Mouse (Mus musculus) forebrain, embryonic 14.5 days (tissue): ENCODE results near the gene Usp48. TPM values are rescaled to one million over a fixed set of nuclear protein-coding genes. Genes with fewer than 3 reads are reported as not detected.

Experiments
- ATAC-seq: fragments of 200-750 bp; cut with Nextera tagmentation; 2 replicates; pipeline ENCODE4 v1.8.0; 2017; ENCODE audit warnings: mild to moderate bottlenecking, moderate library complexity
- DNase-seq: peaks from one replicate; pipeline ENCODE4 v3.0.0-alpha.2; 2015; ENCODE audit warnings: low spot score
- H3K27ac ChIP-seq: fragments of 300-500 bp; sonication (generic); 2 replicates; pipeline ENCODE4 v1.5.1; 2014; ENCODE audit warnings: low read depth, mild to moderate bottlenecking, control low read depth, low read length, moderate library complexity
- H3K27me3 ChIP-seq: fragments of 300-500 bp; sonication (generic); replicated peaks from 2 replicates; pipeline ENCODE4 v1.6.1; 2014; ENCODE audit warnings: low read length, control low read depth, mixed read lengths; ENCODE audit not compliant: control insufficient read depth, insufficient read depth
- H3K36me3 ChIP-seq: fragments of 300-500 bp; sonication (generic); 2 replicates; pipeline ENCODE4 v1.6.1; 2014; ENCODE audit warnings: low read length, control low read depth; ENCODE audit not compliant: control insufficient read depth, insufficient read depth
- H3K4me1 ChIP-seq: fragments of 300-500 bp; sonication (generic); 2 replicates; pipeline ENCODE4 v1.6.1; 2014; ENCODE audit warnings: antibody characterized with exemption, low read length, control low read depth; ENCODE audit not compliant: control insufficient read depth, insufficient read depth
- H3K4me2 ChIP-seq: fragments of 300-500 bp; sonication (generic); 2 replicates; pipeline ENCODE4 v1.6.1; 2014; ENCODE audit warnings: mild to moderate bottlenecking, control low read depth, low read length
- H3K4me3 ChIP-seq: fragments of 300-500 bp; sonication (generic); 2 replicates; pipeline ENCODE4 v1.5.1; 2014; ENCODE audit warnings: low read depth, low read length, control low read depth
- H3K9ac ChIP-seq: fragments of 300-500 bp; sonication (generic); 2 replicates; pipeline ENCODE4 v1.6.1; 2014; ENCODE audit warnings: mild to moderate bottlenecking, low read length, control low read depth, moderate library complexity
- H3K9me3 ChIP-seq: fragments of 300-500 bp; sonication (generic); replicated peaks from 2 replicates; pipeline ENCODE4 v1.6.1; 2016; ENCODE audit warnings: low read length, control low read depth, mixed read lengths; ENCODE audit not compliant: control insufficient read depth
- WGBS: fragments of 180-500 bp; shearing (Covaris S2); extraction: QIAGEN DNeasy Blood & Tissue Kit; methylation state at CpG from one replicate; pipeline ENCODE4 v1.1.7; 2014; 5-methylcytosine and 5-hydroxymethylcytosine counted together
- polyA plus RNA-seq: library from polyadenylated mRNA; unstranded; fragments of >200 nt; fragmentation: Nextera tagmentation; extraction: Ambion mirVana; gene quantifications from 2 replicates; pipeline ENCODE4 v1.2.1, GENCODE M21; 2014

Usp48 gene
- polyA plus RNA-seq, 1 experiment from 2014 or later: 52.4 TPM

DNA sequence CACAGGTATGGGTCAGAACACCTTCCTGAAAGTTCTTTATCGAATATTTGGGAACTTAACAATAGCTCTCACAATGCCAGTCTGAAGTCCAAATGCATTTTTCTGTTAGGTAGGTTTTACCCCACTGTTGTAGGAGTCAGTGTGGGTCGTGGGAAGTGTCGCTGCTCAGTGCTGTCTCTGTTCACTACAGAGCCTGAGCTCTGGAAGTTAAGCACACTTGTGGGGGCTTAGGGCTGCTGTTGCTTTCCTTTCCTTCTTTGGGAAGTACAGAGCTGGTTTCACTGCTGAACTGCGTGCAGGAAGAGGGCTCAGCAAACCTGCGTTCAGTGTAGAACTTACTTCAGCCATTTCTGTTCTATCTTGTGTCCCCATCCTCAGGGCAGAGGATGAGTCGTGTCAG is 34.8 kb downstream of the Usp48 start:
- Histone ChIP-seq H3K4me2 (no peak overlapping the region), H3K4me3 (no peak overlapping the region), H3K36me3 (peaks cover 91% of the 10 kb centered on the region), H3K27me3 (no peaks in the 10 kb centered on the region), H3K9ac (no peak overlapping the region), H3K9me3 (no peaks in the 10 kb centered on the region), H3K4me1 (no peaks in the 10 kb centered on the region), H3K27ac (no peak overlapping the region)
- no peak for DNase-seq
- WGBS: 70% methylated on average over 6 of the region's 6 CpGs
- ATAC-seq: no peak

- WGBS: 71% methylated on average over 7 of the region's 7 CpGs
- H3K4me1 ChIP-seq: no peaks in the 10 kb centered on the region
- no peak overlapping the region for H3K4me2 ChIP-seq
- no peaks in the 10 kb centered on the region for H3K9me3 ChIP-seq
- ATAC-seq: no peak
- no peak overlapping the region for H3K27ac ChIP-seq
- no peak overlapping the region for H3K4me3 ChIP-seq
- no peak overlapping the region for H3K9ac ChIP-seq
- peak; percentile 5 for DNase-seq
- peaks cover 89% of the 10 kb centered on the region for H3K36me3 ChIP-seq
- no peaks in the 10 kb centered on the region for H3K27me3 ChIP-seq
Observed at GRCm38 (mm10) chr4:137629354-137629753, 35.8 kb downstream of the Usp48 start.

DNA sequence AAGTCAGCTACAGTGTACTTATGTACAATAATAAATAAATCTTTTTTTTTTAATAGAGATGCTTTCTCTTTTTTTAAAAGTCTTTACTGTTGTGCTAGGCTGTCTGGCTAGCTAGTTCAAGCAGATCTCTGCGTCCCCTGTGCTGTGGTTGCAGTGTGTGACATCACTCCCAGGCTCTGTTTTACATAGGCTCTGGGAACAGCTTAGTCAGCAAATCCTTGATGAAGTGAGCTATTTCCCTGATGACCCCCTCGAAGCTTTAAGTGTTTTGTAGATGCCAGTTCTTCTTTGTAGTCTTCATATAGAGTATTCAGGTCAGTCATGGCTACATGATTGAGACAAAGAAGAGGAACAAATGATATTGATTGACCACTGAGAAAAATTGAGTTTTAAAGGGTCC is 36.6 kb downstream of the Usp48 start:
- ATAC-seq: no peak

DNA sequence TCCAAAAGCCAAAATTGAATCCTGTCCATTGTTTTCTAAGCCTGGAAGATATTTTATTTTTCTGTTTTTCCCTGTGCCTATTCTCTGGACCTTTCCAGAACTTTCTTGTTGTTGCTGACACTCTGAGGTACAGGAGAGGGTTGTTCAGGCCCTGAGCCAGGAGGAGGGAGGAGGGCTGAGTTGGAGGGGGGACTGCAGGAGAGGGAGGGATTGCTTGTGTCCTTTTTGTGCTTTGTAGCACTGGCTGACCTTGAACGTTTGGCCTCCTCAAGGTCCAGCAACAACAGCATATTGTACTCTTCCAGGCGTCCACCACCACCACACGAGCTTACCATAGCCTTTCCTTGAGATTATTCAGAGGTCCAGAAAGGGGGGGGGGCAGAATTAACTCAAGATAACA is 38.0 kb downstream of the Usp48 start:
- no peak overlapping the region for H3K27ac ChIP-seq
- H3K4me2 ChIP-seq: no peak overlapping the region
- H3K4me1 ChIP-seq: no peaks in the 10 kb centered on the region
- no peak for DNase-seq
- H3K9ac ChIP-seq: no peak overlapping the region
- H3K27me3 ChIP-seq: no peaks in the 10 kb centered on the region
- ATAC-seq: no peak
- no peaks in the 10 kb centered on the region for H3K9me3 ChIP-seq
- no peak overlapping the region for H3K4me3 ChIP-seq
- WGBS: 57% methylated on average over 3 of the region's 3 CpGs
- peaks cover 91% of the 10 kb centered on the region for H3K36me3 ChIP-seq

More for the DNA sequence above, 36.6 kb downstream of the Usp48 start:
- no peak for DNase-seq
- Histone ChIP-seq H3K27ac (no peak overlapping the region), H3K27me3 (no peaks in the 10 kb centered on the region), H3K9ac (no peak overlapping the region), H3K36me3 (peaks cover 89% of the 10 kb centered on the region), H3K9me3 (no peaks in the 10 kb centered on the region), H3K4me2 (no peak overlapping the region), H3K4me1 (no peaks in the 10 kb centered on the region), H3K4me3 (no peak overlapping the region)
- 87% methylated on average over 2 of the region's 2 CpGs for WGBS

DNA sequence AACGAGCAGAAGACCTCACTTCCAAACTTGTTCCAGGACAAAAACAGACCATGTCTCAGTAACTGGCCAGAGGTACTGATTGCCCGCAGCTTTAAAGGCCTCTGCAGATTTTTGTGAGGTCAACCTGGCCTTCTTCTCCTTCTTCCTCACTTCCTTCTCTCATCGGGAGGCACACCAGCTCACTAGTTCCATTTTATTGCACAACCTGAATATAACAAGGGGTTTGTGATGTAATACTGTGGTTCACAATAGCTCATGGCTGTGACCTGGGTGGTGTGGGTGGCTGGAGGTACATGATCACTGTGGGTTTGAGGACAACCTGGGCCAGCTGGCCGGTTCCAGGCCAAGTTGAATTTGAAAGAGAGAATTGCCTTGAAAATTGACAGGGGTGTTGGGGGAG is 39.8 kb downstream of the Usp48 start:
- Histone ChIP-seq H3K9me3 (no peaks in the 10 kb centered on the region), H3K9ac (no peak overlapping the region), H3K27me3 (no peaks in the 10 kb centered on the region), H3K36me3 (peaks cover 97% of the 10 kb centered on the region), H3K4me3 (no peak overlapping the region), H3K27ac (no peak overlapping the region), H3K4me2 (no peak overlapping the region), H3K4me1 (no peaks in the 10 kb centered on the region)
- no peak for DNase-seq
- ATAC-seq: no peak
- WGBS: 89% methylated on average over 4 of the region's 4 CpGs

GRCm38 (mm10) chr4:137636597-137636996 is 43.0 kb downstream of the Usp48 start:
- Histone ChIP-seq H3K4me2 (no peak overlapping the region), H3K9me3 (no peaks in the 10 kb centered on the region), H3K27me3 (no peaks in the 10 kb centered on the region), H3K27ac (no peak overlapping the region), H3K9ac (no peak overlapping the region), H3K4me3 (no peak overlapping the region), H3K36me3 (peaks cover 93% of the 10 kb centered on the region), H3K4me1 (no peaks in the 10 kb centered on the region)
- no peak for DNase-seq
- WGBS: 88% methylated on average over 3 of the region's 3 CpGs
- ATAC-seq: no peak

DNA sequence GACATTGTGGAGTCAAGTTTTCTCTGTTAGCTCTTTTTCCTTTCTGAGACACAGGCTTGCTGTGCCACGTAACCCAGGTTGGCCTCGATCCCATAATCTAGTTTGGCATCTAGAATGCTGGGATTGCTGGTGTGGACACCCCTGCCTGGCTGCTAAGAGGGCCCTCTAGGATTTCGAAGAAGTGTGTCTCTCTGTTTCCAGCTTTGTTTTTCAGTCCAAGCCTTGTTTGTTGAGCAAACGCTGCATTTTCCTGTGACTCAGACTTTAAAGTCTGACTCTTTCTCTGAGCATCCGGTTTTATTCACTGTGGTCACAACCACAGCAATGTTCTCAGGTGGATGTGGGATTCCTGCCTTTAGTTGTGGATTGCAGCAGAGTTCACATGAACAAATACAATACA is 48.0 kb downstream of the Usp48 start:
- DNase-seq (no peak), ATAC-seq (no peak)
- Histone ChIP-seq H3K36me3 (peaks cover 75% of the 10 kb centered on the region), H3K9me3 (no peaks in the 10 kb centered on the region), H3K4me1 (no peaks in the 10 kb centered on the region), H3K9ac (no peak overlapping the region), H3K4me3 (no peak overlapping the region), H3K27me3 (no peaks in the 10 kb centered on the region), H3K27ac (no peak overlapping the region), H3K4me2 (no peak overlapping the region)
- 70% methylated on average over 5 of the region's 5 CpGs for WGBS

GRCm38 (mm10) chr4:137642101-137642500 is 48.5 kb downstream of the Usp48 start:
- DNase-seq (no peak), ATAC-seq (no peak)
- Histone ChIP-seq H3K36me3 (peaks cover 75% of the 10 kb centered on the region), H3K9ac (no peak overlapping the region), H3K4me2 (no peak overlapping the region), H3K4me3 (no peak overlapping the region), H3K27ac (no peak overlapping the region), H3K9me3 (no peaks in the 10 kb centered on the region), H3K4me1 (no peaks in the 10 kb centered on the region), H3K27me3 (no peaks in the 10 kb centered on the region)
- 16% methylated on average over 2 of the region's 2 CpGs for WGBS

GRCm38 (mm10) chr4:137643459-137643858 is 49.9 kb downstream of the Usp48 start:
- peaks cover 72% of the 10 kb centered on the region for H3K36me3 ChIP-seq

More at GRCm38 (mm10) chr4:137643459-137643858, 49.9 kb downstream of the Usp48 start:
- H3K27ac ChIP-seq: no peak overlapping the region
- no peak overlapping the region for H3K4me2 ChIP-seq
- DNase-seq: no peak
- ATAC-seq: no peak
- H3K9ac ChIP-seq: no peak overlapping the region
- H3K27me3 ChIP-seq: no peaks in the 10 kb centered on the region
- no peaks in the 10 kb centered on the region for H3K9me3 ChIP-seq
- WGBS: 67% methylated on average over 2 of the region's 2 CpGs
- no peak overlapping the region for H3K4me3 ChIP-seq
- H3K4me1 ChIP-seq: no peaks in the 10 kb centered on the region
